Mouse (Mus musculus) B cell, adult 2 months (primary cell): ENCODE measurements around the gene Qk.
A peak's percentile ranks its signal among the peaks of the same experiment; 100 is the strongest.

Source experiments
- DNase-seq, 2 experiments: peaks; one replicate each; pipeline ENCODE4 v3.0.0; 2022

Gene Qk

DNA sequence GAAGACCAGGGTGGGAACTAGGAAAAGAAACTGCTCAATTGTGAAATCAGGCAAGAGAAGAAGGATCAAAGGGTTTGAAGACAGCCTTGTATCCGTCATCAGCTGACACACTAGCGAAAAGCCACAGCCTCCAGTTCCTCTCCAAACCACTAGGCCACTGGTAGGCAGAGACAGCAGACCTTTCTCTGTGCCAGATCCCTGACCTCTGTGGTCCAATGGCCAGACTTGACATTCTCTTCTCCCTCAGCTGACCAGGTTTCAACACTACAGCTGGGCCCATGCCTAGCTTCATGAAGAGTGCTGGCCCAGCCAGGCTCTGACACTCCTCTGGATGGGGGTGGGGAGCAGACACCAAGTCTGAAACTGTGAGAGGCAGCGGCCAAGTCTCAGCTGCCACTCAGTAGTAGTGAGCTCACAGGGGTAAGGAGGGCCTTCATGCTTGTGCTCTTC lies 7.0 kb upstream of the Qk start:
- no peak for DNase-seq

DNA sequence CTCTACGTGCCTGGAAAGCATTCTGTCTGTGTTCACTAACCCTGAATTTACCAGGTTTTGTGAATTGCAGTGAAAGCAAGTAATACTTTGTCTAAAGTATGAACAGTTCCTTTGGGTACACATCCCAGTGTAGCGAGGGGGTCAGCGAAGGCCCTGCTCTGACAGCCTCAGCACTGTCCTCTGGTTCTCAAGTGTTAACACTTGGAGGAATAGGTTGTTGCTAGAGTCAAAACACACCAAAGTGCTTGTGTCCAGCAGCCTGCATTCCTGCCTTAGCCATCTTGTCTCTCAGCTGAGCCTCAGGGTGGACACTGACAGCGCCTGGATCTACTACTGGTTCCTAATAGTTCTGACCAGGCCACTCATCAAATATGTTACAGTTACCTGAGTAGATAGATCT lies 6.3 kb upstream of the Qk start:
- no peak for DNase-seq

DNA sequence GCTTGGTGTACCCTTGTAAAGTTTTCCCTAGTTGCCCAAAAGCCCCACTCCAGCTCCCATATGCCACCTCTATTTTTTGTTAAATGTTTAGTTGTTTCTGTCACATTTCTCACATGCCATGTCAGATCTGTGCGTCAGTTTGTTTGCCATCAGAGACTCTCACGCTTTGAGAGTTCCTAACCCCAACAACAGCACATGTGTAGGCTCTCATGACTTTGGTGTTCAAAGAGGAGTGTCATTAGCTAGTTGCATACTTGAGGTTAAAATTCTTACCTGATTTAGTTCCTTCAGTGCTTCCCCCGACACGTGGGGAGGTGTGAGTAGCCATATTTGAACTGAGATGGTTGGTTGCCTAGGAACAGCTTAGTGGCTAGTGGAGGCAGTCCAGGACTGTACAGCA lies 2.1 kb upstream of the Qk start:
- no peak for DNase-seq

DNA sequence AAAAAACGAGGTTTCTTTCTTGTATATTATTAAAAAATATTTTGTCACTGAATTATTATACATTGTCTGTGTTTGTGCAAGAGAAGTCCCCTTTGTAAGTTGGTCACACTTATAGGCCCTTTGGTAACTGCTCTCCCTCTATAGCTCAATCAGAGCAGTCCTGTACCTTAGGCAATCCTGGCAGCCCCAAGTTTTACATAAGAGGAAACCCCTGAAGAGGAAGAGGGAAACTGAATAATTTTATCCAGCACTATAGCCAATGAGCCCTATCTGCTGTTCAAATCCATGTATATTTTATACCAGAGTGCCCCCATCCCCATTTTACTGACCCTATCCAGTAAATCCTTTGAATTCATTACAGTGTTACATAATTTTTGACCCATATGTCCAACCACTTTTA lies 1.4 kb upstream of the Qk start:
- no peak for DNase-seq

DNA sequence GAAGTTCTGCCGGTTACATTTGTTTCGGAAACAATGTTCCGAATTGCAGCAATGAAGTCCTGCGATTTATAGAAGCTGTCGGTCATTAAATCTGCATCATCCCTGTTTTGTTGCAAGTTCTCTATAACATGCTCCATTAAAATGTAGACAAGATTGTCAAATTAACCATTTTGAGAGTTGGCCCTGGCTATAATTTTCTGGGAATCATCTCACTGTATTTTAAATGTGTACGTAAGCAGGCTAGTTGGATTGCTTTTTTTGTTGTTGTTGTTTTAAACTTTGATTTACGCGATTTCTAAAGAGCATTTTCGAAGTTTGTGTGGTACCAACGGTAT lies 769 bp upstream of the Qk start:
- DNase-seq: no peak

DNA sequence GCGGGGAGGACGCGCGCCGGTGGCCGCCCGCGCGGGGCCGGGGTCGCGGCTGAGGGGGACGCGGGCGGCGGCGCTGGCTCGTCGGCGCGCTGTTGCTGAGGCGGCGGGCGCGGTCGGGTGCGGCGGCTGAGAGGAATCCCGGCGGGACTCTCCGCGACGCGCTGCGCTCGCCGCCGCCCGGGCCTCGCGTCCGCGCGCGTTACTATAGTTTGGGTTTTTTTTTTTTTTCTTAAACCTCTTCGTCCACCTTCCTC lies 296 bp downstream of the Qk start:
- no peak for DNase-seq

DNA sequence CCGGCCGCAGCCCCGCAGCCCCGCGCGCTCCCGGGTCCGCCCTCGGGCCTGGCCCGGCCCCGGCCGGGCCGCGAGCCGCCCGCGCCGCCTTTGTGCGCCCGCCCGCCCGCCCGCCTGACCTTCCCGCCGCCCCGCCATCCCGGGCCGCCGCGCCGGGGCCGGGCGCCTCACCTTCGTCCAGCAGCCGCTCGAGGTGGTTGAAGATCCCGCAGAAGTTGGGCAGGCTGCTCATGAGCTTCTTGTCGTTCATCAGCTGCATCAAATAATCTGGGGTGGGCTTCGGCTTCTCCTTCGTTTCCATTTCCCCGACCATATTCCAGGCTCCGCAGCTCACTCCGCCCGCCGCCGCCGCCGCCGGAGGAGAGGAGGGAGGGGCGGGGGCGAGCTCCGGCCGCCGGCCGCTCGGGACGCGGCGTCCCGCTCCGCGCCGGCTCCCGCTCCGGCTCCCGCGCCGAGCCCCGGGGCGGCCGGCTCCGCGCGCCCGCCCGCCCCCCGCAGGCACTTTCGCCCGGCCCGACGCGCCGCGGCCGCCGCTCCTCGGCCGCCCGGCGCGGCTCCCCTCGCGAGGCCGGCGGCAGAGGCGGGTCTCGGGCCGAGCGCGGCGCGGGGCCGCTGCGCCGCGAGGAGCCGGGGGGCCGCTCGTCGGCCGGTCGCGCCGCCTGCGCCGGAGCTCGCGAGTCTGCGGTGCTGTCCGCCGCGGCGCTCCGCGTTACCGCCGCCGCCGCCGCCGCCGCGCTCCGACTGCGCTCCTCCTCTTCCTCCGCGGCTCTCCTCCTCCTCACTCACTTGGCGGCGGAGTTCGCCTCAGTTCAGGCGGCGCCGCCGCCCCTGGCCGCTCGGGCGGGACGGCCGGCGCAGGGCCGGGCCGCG lies 858 bp downstream of the Qk start:
- DNase-seq: peak; percentile 59 to 69

DNA sequence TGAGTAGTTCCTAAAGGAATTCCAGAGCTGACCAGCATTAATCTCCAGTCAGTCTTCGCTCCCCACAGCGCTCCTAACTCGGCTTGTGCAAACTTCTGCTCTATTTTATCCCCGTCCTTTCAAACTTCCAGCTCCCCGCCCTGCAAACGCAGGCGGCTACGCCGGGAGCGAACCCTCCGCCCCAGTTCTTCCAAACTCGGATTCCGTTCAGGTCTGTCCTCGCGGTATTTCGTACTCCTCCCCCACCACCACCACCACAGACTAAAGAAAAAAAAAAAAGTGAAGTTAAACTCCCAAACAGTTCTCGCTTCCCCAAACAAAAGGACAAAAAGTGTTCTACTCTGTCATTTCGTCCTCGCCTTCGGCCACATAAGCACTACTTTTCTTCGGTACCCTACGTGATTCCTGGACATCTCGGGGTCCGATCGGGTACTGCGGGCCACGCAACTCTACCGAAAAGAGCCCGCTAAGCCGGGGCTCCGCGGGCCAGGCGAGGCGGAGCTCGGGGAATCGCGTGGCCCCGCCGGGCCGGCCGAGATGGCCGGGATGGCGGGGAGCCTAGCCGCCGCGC lies 1.6 kb downstream of the Qk start:
- DNase-seq: peak; percentile 77 to 80

DNA sequence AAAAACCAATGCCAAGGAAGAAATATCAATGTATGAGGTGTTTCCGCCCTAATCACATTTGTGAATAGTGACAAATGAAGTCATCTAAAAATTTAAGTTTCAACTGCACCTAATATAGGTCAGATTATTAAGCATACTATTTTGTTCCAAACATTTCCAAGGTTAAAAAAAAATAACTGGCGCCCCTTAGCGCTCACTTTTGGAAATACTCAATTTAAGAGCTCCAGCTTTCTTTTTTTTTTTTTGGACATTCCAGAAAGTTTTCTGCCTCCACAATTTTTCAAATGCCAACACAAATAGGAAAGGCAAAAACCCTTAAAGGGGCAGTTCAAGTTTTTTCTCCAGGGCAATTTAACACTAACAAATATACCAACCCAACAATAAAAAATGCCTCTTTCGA lies 2.5 kb downstream of the Qk start:
- DNase-seq: peak; percentile 37 to 58

DNA sequence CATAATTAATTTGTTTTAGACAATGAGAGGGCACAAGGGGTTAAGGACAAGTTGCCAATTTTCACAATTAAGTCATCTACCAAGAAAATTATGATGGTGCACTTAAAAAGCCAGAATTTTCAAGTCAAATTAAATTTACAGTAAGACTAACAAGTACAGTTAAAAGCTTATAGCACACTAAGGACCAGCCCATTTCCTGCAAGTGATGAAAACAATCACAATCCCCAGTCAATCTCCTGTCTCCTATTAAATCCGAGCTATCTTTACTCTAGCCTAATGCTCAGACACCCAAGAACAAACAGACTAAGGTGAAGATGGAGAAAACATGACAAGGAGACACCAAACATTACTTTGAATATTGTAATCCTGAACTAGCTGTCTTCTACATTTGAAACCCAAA lies 3.2 kb downstream of the Qk start:
- no peak for DNase-seq

DNA sequence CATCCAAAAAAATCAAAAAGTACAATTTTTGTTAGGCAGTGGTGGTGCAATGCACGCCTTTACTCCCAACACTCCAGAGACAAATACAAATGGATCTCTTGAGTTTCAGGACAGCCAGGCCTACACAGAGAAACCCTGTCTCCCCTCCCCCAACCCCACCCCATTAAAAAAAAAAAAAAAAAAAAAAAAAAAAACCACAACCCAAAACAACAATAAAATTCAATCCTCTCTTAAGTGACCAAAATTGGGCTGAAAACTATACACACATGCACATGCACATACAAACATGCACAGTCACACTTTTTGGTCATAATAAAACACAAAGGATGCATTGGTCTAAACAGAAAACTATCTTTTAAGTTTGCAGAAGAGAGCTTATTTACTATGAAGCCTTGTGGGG lies 9.6 kb downstream of the Qk start:
- DNase-seq: no peak

DNA sequence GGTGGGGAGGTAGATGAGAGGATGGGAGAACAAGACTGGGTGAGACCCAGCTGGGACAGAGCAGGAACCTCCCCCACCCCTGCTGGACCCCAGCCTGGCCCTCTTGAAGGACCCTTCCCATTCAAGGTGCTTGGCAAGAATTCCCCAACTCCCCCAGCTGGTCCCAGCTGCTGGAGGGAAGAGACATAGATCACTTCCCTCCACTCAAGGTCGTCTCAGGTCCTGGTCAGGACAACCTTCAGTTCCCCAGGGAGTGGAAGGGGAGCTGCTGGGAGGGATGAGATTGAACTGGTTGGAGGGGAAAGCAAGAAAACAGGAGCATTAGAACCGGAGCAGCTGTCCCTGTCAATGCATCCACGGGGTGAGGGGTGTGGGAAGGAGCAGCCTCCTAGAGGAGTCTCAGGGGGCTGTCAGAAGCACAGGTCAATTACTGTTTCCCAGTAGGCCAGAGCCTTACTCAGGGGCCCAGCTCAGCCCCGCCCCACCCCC lies 10.5 kb downstream of the Qk start:
- DNase-seq: no peak

DNA sequence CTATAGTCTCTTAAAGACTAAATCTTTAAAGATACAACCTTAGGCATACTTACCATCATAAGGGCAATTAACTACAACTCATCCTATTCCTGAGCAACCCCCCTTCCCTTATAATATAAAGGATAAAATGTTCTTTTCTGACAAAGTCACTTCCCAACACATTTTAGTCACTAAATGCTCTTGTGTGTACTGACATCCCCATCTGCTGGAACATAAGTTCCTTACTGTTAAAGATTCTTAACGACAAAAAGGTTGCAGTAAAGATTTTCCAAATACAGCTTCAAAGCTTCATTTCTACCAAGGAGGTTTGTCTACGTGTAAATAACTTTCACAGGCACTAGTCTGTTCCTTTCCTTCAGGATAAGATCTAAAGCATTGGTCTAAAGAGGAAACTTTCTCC lies 13.2 kb downstream of the Qk start:
- no peak for DNase-seq

DNA sequence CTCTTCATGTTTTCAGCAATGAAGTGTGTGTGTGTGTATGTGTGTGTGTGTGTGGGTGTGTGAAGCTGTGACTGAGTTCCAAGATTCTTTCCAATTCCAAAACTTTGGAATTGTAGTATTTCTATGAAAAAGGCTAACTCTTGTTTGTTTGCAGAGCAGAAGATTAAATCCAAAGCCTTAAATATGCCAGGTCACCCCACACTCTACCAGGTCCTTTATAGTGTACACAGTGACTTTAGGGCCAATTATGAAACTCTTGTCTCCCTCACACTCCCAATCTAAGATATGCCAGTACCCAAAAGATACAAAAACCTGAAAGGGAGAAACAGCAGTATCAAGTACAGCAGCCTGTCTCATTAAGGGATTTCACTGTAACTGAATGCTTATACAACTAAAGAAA lies 15.7 kb downstream of the Qk start:
- DNase-seq: no peak

DNA sequence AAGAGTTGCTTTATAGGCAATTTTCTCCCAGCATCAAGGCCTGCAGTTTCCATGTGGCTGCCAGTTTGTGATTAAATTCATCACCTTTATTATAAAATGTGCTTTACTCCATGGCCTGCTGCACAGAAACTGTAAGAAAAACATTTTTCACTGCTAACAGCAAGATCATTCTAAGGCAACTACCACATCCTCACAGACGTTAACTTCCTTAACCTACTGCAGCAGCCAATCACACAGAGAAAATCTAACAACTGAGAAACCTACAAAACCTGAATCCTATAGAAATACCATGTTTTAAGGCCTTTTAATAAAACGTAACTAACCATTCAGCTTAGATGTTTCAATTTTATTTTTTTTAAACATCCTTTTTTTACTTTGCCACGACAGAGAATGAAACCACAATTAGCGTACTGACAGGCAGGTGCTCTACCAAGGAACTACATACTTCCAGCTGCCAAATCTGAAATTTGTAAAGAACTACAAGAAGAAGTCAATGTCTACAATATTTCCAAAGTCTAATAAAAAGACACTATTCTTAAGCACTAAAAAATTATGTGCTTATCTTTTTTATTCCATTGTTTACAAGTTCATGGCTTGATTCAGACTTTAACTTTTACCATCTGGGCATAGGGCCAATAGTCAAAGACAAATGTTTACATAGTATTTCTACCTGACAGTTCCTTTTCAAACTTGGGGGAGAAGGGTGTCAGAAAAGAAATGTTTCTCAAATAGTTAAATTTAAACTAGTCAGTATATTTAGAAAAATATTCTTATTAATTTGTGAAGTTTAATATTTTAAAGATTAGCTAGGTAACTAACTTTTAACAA lies 18.5 kb downstream of the Qk start:
- no peak for DNase-seq

DNA sequence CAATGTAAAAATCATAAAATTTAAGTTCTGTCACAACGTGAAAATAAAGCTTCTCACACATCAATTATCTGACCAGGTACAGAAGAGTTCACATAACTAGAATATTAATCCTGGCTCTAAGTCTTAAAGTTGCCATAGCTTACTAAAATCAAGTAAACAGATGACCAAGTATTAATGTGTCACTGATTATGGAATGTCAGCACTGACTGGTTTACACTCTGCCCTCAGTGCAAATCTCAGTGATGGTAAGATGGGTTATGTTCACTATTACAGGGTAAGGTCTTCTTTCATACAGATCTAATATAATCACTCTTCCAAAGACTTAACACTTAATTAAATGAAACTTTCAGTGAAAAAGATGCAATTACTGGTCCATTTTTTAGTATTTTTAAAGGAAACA lies 20.3 kb downstream of the Qk start:
- no peak for DNase-seq

DNA sequence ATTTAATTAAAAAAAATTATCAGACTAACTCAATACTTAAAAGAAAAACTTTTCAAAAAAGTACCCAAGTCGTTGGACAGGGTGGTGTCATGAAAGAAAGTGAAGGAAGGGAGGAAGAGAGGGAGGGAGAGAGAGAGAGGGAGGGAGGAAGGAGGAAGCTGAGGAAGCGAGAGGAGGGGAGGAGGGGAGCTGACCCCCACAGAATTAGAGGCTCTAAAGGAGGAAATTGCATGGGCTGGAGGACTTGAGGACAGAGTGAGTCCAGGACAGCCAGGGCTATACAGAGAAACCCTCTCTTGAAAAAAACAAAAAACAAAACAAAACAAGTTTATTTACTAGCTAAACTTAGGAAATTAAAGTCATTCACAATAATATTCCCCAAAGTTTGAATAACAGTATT lies 27.1 kb downstream of the Qk start:
- DNase-seq: no peak

DNA sequence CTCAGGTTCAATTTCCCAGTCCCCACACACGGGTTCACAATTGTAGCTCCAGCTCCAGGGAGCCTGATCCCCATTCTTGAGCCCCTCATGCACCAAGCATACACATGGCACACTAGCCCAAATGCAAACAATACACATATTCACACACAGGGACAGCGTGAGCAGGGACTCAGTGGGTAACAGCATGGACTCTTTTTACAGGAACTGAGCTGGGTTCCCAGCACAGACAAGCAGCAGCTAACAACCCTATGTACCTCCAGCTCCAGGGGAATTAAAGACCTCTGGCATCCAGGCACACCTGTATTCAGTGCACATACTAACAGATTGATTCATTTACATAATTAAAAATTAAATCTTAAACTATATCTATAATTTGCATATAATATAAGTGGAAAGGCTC lies 34.9 kb downstream of the Qk start:
- no peak for DNase-seq

DNA sequence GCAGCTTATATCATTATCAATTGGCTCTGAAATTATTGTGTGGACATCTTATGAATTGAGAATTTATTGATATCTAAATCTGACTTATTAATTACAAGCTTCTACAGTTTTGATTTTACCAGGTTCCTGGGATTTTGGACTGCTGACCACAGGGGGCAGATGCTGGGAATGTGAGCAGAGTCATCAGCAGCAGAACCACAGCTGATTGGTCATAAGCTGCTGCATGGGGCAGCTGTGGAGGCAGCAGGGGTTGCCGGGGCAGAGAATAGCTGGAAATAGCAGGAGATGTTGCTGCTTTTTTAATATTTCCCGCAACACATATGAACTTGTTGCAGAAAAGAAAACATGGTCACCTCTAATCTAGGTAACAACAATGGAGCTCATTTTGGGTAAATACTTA lies 40.1 kb downstream of the Qk start:
- no peak for DNase-seq

DNA sequence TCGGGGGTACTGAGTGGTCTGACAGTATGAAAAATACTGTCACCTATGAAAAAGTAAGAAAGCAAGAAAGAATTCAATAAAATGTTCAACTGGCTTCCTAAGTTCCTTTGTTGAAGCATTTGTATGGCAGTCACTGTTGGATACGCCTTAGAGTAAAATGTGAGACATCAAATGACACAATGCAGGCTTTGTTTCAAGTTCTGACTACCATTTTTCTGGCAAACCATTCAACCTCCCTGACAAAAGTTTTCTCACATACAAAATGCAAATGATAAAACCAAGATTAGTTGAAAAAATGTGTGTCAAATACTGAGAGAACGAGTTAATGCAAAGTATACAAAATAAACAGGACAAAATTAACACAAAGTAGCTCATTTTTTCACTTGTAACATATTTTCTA lies 50.1 kb downstream of the Qk start:
- DNase-seq: no peak

DNA sequence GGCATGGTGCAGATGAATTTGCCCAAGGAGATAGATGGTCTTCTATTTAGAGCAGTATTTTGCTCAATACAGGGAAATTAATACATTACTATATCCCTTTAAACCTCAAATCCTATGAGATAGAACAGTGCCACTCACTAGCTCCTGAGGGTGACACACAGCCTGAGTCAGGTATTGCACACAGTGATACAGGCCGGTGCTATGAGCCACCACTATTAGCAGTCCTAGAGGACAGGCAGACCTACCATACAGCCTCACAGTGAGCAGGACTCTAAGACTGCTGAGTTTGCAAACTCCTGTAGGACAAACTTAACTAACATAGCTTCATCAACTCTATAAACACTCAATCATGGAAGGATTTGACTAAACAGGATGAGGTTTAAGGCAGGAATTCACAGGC lies 51.2 kb downstream of the Qk start:
- no peak for DNase-seq

DNA sequence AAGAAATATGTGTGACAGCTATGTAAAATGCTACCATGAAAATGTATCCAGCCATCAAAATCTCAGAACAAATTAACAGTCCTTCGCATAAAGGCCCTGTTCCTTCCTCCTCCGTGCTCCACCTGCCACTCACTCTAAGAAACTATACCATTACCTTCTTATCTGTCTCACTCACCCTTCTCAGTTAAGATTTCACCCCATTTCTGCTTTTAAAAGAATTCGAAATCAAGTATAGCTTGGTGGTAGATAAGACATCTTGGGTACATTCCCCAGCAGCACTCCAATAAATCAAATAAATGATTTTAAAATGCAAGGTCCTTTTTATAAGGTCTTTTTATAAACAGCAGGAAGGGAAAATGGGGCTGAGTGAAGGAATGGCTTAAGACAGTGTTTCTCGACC lies 53.4 kb downstream of the Qk start:
- no peak for DNase-seq

DNA sequence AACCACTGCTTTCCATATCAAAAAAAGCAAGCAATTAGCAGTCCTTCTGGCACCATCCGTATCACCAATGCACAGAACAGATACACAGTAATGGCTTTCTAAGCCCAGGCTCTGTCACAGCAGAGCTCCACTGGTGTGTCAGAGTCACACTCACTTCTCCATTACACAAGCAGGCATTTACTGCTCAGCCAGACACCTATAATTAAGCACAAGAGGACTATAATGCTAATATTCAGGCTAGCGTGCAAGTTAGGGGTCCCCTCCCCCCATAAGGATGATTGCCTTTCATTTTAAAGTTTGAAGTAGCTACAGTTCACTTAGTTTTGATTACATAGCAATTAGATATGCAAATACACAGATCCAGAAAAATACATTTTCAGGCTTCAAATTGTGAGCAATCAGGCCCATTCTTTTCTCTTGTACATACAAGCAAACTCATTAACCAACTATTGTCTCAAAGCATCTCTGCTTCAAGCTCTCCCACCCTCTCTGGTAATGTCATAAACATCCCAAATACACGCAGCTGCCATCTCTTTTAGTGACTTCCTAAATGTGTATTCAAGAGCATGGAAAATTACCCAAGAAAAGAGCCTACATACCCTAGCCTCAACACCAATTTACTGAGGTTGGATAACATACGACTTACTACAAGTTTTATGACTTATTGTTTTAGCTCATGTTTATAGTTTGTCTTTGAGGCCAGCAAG lies 68.2 kb downstream of the Qk start:
- DNase-seq: no peak

DNA sequence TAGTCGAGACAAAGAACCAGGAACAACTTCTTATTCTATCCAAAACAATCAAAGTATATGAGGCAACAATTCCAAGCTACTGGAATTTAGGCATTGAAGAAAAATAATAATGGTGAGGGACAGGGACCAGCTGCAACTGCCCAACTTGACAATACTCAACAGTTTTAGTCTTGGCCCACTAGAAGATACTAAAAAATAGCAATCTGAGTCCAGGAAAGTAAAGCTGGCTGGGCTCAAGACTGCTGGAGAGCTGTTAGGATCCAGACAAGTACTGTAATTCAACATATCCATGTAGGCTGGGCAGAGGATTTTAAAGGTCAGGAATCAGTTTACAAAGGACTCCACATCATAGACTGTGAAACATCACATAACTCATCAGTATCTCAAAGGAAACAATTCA lies 79.6 kb downstream of the Qk start:
- DNase-seq: no peak
